Mouse (Mus musculus) heart, postnatal 36 days (tissue): ENCODE measurements around the gene Cib4. TPM values are rescaled to one million over a fixed set of nuclear protein-coding genes. Genes with fewer than 3 reads are reported as not detected.

Experiments
- DNase-seq, 2 experiments: peaks; one replicate each; pipeline ENCODE4 v3.0.0; 2021 to 2022
- intact Hi-C: fragments of 180-260 bp; cut with DNase I; formaldehyde crosslinking; loops from one replicate; pipeline ENCODE4 v1.15.1; 2025
- total RNA-seq, 2 experiments: library from RNA; stranded (reverse); gene quantifications; 2 replicates each; pipeline ENCODE4 v1.2.3; 2021

Gene Cib4
- total RNA-seq, 2 experiments from 2014 or later = not detected

DNA sequence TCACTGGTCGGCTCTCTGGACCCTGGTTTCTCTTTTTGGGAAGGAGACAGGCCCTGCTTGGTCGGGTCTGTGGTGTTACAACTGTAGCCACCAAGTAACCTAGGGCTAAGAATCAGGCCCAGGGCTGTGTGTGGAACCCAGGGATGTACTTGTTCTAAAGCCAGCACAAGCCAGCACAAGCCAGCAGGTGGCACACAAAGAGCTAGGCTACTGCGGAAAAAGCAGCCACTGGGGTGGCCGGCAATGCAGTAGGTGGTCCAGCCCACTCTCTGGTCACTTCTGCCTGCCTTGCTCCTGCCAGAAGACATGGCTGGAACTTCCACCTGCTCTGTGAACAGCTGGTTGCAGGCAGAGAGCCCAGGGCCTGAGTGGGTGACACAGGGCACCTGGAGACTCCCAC, 85.5 kb downstream of the Cib4 start:
- DNase-seq = no peak
- intact Hi-C loops = no loop called here

DNA sequence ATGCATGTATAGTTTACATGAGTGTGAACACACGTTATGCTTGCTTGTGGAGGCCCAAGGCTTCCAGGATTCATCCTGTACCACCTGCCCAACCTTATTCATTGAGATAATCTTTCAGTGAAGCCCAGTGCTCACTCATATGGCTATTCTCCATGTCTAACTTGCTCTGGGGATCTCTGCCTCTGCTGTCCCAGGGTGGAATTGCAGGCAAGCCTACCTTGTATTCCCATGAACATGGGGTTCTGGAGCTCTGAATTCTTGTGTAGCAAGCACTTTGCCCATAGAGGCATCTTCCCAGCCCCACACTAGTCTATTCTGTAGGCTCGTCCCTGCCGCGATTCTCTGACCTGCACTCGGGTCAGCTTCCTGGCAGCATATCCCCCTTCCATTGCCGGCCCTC, 89.6 kb downstream of the Cib4 start:
- intact Hi-C loops = no loop called here
- DNase-seq = no peak

DNA sequence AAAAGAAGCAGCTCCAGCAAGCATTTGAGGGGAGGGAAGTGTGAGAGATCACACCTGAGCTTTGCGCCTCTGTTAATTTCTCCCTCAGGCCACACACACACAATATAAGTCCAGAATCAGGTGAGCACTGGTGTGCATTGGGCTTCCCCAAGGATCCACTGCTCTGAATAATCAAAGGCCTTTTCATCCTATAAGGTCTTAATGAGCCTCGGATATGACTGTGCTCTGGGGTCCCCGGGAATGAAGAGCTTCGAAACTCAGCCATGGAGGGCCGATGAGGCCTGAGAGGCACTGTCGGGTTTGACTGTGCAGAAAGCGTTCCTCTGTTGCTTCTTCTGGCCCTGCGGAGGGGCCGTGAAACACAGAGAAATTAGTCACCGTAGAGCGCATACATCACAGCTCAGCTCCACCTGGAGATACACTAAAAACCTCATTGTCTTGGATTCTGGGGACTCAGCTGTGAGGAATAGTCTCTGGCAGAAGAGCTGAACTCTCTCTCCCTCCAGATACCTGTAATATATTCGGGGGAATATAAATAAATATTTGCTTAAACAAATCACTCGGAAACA, 101.2 kb downstream of the Cib4 start:
- intact Hi-C loops = no loop called here
- no peak for DNase-seq

DNA sequence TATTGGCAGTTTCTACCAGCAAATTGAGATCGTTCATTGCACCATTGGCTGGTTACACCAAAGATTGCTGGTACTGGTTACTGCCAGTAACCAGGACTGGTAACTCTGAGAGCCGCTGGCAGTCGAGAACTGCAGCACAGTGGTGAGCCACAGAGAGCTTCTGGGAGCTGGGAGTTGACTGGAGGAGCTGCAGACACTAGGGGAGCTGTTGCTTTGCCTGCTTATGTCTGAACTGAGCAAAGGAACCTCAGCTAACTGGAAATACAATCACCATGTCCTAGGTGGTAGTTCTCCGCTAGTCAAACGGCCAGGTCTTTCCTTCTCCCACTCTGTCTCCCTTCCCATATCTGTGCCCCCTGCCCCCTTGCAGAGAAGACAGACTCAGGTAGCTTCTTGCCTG, 103.4 kb downstream of the Cib4 start:
- intact Hi-C loops = no loop called here
- no peak for DNase-seq

DNA sequence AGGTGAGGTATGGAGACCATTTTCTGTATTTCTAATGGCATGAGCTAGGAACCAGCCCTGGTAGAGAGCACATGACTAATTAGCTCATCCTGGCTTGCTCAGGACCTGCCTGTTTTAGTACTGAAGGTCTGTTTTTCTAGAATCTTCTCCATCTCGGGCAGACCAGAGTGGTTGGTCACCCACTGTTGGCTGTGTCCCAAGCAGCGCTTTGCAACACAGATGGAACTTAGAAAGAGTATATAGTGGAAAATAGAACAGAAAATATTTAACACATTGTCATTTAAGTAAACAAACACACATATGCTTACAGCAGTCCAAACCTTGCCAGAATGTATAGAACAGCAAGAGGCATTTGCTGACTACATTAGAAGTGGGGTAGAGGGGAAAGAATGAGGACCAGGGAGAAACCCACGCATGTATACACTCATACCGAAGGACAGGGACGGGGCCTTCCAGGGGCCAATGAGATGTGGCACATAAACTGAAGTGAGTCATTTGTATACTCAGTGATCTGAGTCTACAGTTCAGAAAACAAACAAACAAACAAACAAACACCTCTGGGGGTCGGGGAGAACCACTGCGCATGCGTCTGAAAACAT, 105.2 kb downstream of the Cib4 start:
- DNase-seq = no peak
- intact Hi-C loops = no loop called here

DNA sequence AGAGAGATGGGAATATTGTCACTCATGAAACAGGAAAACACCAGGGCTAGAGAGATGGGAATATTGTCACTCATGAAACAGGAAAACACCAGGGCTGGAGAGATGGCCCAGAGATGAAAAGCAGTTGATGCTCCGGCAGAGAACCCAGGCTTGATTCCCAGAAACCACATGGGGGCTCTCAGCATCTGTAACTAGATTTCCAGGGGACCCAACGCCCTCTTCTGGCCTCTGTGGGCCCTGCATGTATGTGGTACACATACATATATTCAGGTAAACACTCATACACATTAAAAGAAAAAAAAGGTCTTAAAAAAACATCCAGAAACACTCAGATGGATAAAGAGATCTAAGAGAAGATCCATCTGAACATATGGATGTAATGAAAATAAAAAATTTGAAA, 106.7 kb downstream of the Cib4 start:
- DNase-seq = no peak

More for the DNA sequence above, 106.7 kb downstream of the Cib4 start:
- intact Hi-C loops = no loop called here

Other genes with a start within 250 kb of the Cib4 start
- not detected for gene Otof, start 83.9 kb downstream of the Cib4 start, total RNA-seq
- gene 1700001C02Rik, start 79.8 kb downstream of the Cib4 start, total RNA-seq = not detected
- 100 to 1,000 TPM; 234 to 245 TPM for gene Kcnk3, start 42.3 kb upstream of the Cib4 start, total RNA-seq
- gene Slc35f6, start 102.1 kb upstream of the Cib4 start, total RNA-seq = 10 to 100 TPM; 50.0 to 53.3 TPM
- 10 to 100 TPM; 49.5 to 55.2 TPM for gene Cenpa, start 120.9 kb upstream of the Cib4 start, total RNA-seq
- under 1 TPM; 0.69 to 0.79 TPM for gene Dpysl5, start 165.7 kb upstream of the Cib4 start, total RNA-seq